Mouse (Mus musculus): ENCODE measurements around the gene Zscan21. TPM values are rescaled to one million over a fixed set of nuclear protein-coding genes. Genes with fewer than 3 reads are reported as not detected.
A peak's percentile ranks its signal among the peaks of the same experiment; 100 is the strongest.

Gene Zscan21
- polyA plus RNA-seq, 1 experiment from 2014 or later: 104 TPM

- ATAC-seq (ENCODE audit: low FRiP score, low read depth): peak; percentile 96
- Histone ChIP-seq H3K36me3 (peaks cover 53% of the 10 kb centered on the region), H3K27ac (peak within 1 kb of the TSS; percentile 60), H3K4me2 (replicated peaks) (peak within 1 kb of the TSS; percentile 78), H3K27me3 (replicated peaks) (no peaks in the 10 kb centered on the region), H3K4me3 (peak within 1 kb of the TSS; percentile 58), H3K4me1 (peaks cover 19% of the 10 kb centered on the region), H3K9me3 (no peaks in the 10 kb centered on the region), H3K9ac (peak within 1 kb of the TSS; percentile 49)
- WGBS: under 1% methylated on average over 54 of the region's 54 CpGs
Measured at GRCm38 (mm10) chr5:138171695-138172491, 55.2 kb downstream of the Zscan21 start, which contains the start of the genes Ap4m1 and Mcm7. Gene Ap4m1 (plus strand): TSS chr5:138172002. Gene Mcm7 (minus strand): TSS chr5:138172422.

GRCm38 (mm10) chr5:138173217-138173616, 56.5 kb downstream of the Zscan21 start:
- peaks cover 19% of the 10 kb centered on the region for H3K4me1 ChIP-seq
- H3K9ac ChIP-seq: no peak overlapping the region
- H3K4me2 ChIP-seq (replicated peaks): no peak overlapping the region
- peaks cover 53% of the 10 kb centered on the region for H3K36me3 ChIP-seq
- 85% methylated on average over 3 of the region's 3 CpGs for WGBS
- no peak overlapping the region for H3K27ac ChIP-seq
- H3K27me3 ChIP-seq (replicated peaks): no peaks in the 10 kb centered on the region
- no peak overlapping the region for H3K4me3 ChIP-seq
- ATAC-seq (ENCODE audit: low FRiP score, low read depth): no peak
- no peaks in the 10 kb centered on the region for H3K9me3 ChIP-seq

MicroRNAs encoded within 50 kb of the gene (microRNA counts, 519-probe panel; counts per million panel counts)
- microRNA mmu-miR-106b (5,757 counts per million, percentile 89 among the panel's probes with 10 or more counts), microRNA mmu-miR-25 (8,281 counts per million, percentile 98 among the panel's probes with 10 or more counts), microRNA mmu-miR-93 (6,315 counts per million, percentile 92 among the panel's probes with 10 or more counts)

Small RNA genes within 50 kb of the gene (microRNA-seq; reads per million reads assigned to microRNA genes)
- gene Mir106b (7,100 reads per million, percentile 94 among the genes with 10 or more reads in this experiment), gene Mir25 (531 reads per million, percentile 72 among the genes with 10 or more reads in this experiment), gene Mir93 (9,913 reads per million, percentile 96 among the genes with 10 or more reads in this experiment)

Other genes starting within 250 kb of the Zscan21 start
- gene Pilrb2, start 245.1 kb upstream of the Zscan21 start, polyA plus RNA-seq (2016; fragmentation: Nextera tagmentation; extraction: Ambion mirVana): not detected in 2 replicates
- gene Cyp3a13, start 195.3 kb upstream of the Zscan21 start, polyA plus RNA-seq (2016; fragmentation: Nextera tagmentation; extraction: Ambion mirVana): not detected in 2 replicates
- gene Gjc3, start 153.8 kb upstream of the Zscan21 start, polyA plus RNA-seq (2016; fragmentation: Nextera tagmentation; extraction: Ambion mirVana): 0.43 and 0.61 TPM in 2 replicates
- gene Azgp1, start 135.4 kb upstream of the Zscan21 start, polyA plus RNA-seq (2016; fragmentation: Nextera tagmentation; extraction: Ambion mirVana): not detected in 2 replicates
- not detected in 2 replicates for gene Smok3a, start 95.6 kb upstream of the Zscan21 start, polyA plus RNA-seq (2016; fragmentation: Nextera tagmentation; extraction: Ambion mirVana)
- not detected in 2 replicates for gene Smok3b, start 95.5 kb upstream of the Zscan21 start, polyA plus RNA-seq (2016; fragmentation: Nextera tagmentation; extraction: Ambion mirVana)
- gene Smok3c, start 63.7 kb upstream of the Zscan21 start, polyA plus RNA-seq (2016; fragmentation: Nextera tagmentation; extraction: Ambion mirVana): not detected in 2 replicates
- gene Zkscan1, start 31.8 kb upstream of the Zscan21 start, polyA plus RNA-seq (2016; fragmentation: Nextera tagmentation; extraction: Ambion mirVana): 32.9 and 36.5 TPM in 2 replicates
- gene Zfp113, start 38.8 kb downstream of the Zscan21 start, polyA plus RNA-seq (2016; fragmentation: Nextera tagmentation; extraction: Ambion mirVana): 35.6 and 40.3 TPM in 2 replicates
- gene Cops6, start 44.2 kb downstream of the Zscan21 start, polyA plus RNA-seq (2016; fragmentation: Nextera tagmentation; extraction: Ambion mirVana): 301 and 312 TPM in 2 replicates
- gene Ap4m1, start 55.1 kb downstream of the Zscan21 start, polyA plus RNA-seq (2016; fragmentation: Nextera tagmentation; extraction: Ambion mirVana): 23.5 and 24.1 TPM in 2 replicates
- gene Mcm7, start 55.5 kb downstream of the Zscan21 start, polyA plus RNA-seq (2016; fragmentation: Nextera tagmentation; extraction: Ambion mirVana): 197 and 198 TPM in 2 replicates
- 102 and 112 TPM in 2 replicates for gene Taf6, start 70.5 kb downstream of the Zscan21 start, polyA plus RNA-seq (2016; fragmentation: Nextera tagmentation; extraction: Ambion mirVana)
- 44.3 and 46.8 TPM in 2 replicates for gene Cnpy4, start 70.6 kb downstream of the Zscan21 start, polyA plus RNA-seq (2016; fragmentation: Nextera tagmentation; extraction: Ambion mirVana)
- gene Mblac1, start 77.4 kb downstream of the Zscan21 start, polyA plus RNA-seq (2016; fragmentation: Nextera tagmentation; extraction: Ambion mirVana): 12.3 and 12.6 TPM in 2 replicates
- gene Nxpe5, start 109.0 kb downstream of the Zscan21 start, polyA plus RNA-seq (2016; fragmentation: Nextera tagmentation; extraction: Ambion mirVana): not detected in 2 replicates
- gene Lamtor4, start 138.6 kb downstream of the Zscan21 start, polyA plus RNA-seq (2016; fragmentation: Nextera tagmentation; extraction: Ambion mirVana): 66.4 and 67.2 TPM in 2 replicates
- gene BC037034, start 147.1 kb downstream of the Zscan21 start, polyA plus RNA-seq (2016; fragmentation: Nextera tagmentation; extraction: Ambion mirVana): 20.1 and 25.4 TPM in 2 replicates
- gene Gal3st4, start 155.9 kb downstream of the Zscan21 start, polyA plus RNA-seq (2016; fragmentation: Nextera tagmentation; extraction: Ambion mirVana): 4.3 and 5.0 TPM in 2 replicates
- gene Gm43720, start 163.1 kb downstream of the Zscan21 start, polyA plus RNA-seq (2016; fragmentation: Nextera tagmentation; extraction: Ambion mirVana): 0.05 and 0.17 TPM in 2 replicates
- gene Gpc2, start 163.1 kb downstream of the Zscan21 start, polyA plus RNA-seq (2016; fragmentation: Nextera tagmentation; extraction: Ambion mirVana): 175 and 179 TPM in 2 replicates
- gene Stag3, start 163.3 kb downstream of the Zscan21 start, polyA plus RNA-seq (2016; fragmentation: Nextera tagmentation; extraction: Ambion mirVana): 3.6 and 4.5 TPM in 2 replicates
- gene Pvrig, start 225.1 kb downstream of the Zscan21 start, polyA plus RNA-seq (2016; fragmentation: Nextera tagmentation; extraction: Ambion mirVana): 0.19 TPM in 1 of 2 replicates, not detected in the other